Mouse (Mus musculus) gastrocnemius, adult 2 months (tissue): ENCODE measurements around the gene Pla2g6. TPM values are rescaled to one million over a fixed set of nuclear protein-coding genes. Genes with fewer than 3 reads are reported as not detected.

Source experiments
- DNase-seq: peaks from one replicate; pipeline ENCODE4 v3.0.0; 2022
- H3K27ac ChIP-seq: fragments of 200-600 bp; 2 replicates; pipeline ENCODE4 v1.8.1; 2022; ENCODE audit warnings: mild to moderate bottlenecking
- H3K4me3 ChIP-seq: fragments of 200-600 bp; 2 replicates; pipeline ENCODE4 v1.8.1; 2022; ENCODE audit warnings: mild to moderate bottlenecking, moderate library complexity
- CTCF ChIP-seq: fragments of 200-600 bp; IDR thresholded peaks from 2 replicates; pipeline ENCODE4 v1.8.1; 2022; ENCODE audit warnings: antibody characterized with exemption, mild to moderate bottlenecking, moderate library complexity
- intact Hi-C: fragments of 180-260 bp; cut with DNase I; formaldehyde crosslinking; loops from one replicate; pipeline ENCODE4 v1.15.1; 2025
- total RNA-seq, 2 experiments: library from RNA; stranded (reverse); gene quantifications; 2 replicates each; pipeline ENCODE4 v1.2.3; 2021

Pla2g6 gene
- total RNA-seq, 2 experiments from 2014 or later: 19.4 to 20.1 TPM

DNA sequence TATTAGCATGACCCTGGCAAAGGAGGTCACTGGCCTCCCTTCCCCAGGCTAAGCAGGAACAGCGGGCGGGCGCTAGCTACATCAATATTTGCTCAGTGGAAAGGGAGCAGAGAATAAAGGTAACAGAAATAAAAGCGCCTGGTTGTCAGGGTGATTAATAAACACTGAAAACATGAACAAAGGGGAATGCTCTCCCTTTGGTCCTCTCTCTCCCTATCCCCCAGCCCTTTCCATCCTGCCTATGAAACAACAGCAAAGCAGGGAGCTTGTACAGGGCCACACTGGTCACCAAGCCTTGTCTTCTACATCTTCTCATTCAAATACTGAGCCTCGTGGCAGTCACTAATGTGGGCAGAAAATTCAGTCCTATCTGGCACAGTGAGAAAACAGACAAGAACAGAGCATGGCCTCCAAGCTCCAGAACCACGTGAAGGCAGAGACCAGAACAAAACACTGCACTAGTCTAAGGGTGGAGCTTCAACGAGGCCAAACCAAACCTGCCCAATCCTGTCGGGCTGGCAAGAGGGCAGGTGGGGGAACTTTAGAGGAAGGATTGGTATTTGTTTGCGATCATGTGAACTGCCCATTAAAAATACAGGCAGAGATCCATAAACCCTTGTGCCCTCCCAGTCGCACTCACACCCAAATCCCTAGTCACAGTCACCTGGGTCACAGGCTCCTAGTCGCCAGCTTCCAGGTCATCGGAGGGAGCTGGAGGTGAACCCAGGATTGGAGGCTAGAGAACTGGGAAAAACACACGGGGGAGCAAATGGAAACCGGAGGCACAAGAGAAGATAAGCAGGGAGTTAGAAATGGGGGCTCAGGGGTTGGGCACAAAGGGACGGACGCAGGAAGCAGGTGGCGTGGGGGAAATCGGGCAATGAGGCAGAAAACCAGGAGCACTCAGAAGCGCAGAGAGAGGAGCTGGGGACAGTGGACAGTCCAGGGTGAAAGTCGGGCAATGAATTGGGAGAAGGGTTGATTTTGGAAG lies 924 bp downstream of the Pla2g6 start:
- intact Hi-C loops: loop anchor here (5.0 kb wide), 1 partner anchor 85 kb away; no protein-coding TSS in a partner anchor
- H3K27ac ChIP-seq: peak overlapping the region; percentile 92
- DNase-seq: peak; percentile 55
- peak overlapping the region; percentile 87 for H3K4me3 ChIP-seq
- TF ChIP-seq CTCF: no peak

DNA sequence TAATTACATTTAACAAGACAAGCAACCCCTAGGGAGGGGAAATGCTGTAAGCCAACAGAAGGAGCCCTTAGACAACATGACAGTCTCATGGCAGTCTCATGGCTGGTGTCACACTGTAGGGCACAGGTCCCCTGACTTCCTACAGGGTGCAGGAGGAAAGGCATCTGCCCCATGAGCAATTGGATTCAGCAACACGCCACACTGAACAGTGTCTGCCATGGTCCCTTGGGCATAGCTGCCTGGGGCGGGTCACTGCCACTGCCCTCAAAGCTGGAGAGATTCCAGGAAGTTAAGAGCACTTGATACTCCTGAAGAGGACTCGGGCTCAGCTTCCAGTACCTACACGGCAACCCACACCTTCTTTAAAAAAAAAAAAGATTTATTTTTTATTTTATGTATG lies 1.9 kb downstream of the Pla2g6 start:
- intact Hi-C loops: loop anchor here (5.0 kb wide), 1 partner anchor 84 kb away; no protein-coding TSS in a partner anchor
- Histone ChIP-seq H3K4me3 (no peak overlapping the region), H3K27ac (peak overlapping the region; percentile 24; the same call in 1 of the 2 replicates)
- no peak for DNase-seq
- no peak for TF ChIP-seq CTCF

DNA sequence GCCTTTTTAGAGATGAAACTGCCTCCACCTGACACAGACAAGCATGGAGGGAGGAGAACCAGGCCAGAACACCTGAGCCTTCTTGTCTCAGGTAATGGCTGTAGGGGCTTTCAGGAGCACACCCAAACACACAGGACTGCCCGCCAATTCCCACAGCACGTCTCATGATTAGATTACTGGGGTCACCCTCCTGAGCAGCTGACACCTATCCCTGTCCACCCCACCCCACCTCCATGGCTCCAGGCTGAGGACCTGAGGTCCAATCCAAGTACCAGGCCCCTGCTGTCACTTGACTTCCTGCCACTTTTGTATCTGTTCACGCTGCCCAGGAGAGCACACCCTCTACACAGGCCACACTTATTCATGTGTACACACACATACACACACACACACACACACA lies 2.4 kb downstream of the Pla2g6 start:
- intact Hi-C loops: loop anchor here (5.0 kb wide), 1 partner anchor 83 kb away; no protein-coding TSS in a partner anchor
- Histone ChIP-seq H3K4me3 (no peak overlapping the region), H3K27ac (no peak overlapping the region)
- TF ChIP-seq CTCF: no peak
- DNase-seq: no peak

DNA sequence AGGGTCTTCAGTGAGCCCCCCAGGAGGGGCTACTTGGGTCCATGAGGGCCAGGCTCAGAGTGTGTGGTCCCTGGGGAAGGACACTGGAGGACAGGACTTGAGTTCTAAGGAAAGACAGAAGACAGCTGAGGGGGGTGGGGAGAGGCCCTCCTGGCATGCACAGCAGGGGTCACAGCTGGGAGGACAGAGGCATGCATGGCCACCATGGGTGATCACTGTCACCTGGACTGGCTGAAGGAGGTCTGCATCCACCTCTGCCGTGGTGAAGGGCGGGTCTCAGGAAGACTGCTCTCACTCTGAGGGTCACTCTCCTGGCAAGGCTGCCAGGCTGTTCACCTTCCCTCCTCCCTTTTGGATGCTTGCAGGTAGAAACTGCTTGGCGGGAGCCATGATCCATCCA lies 3.8 kb downstream of the Pla2g6 start:
- H3K27ac ChIP-seq: peak overlapping the region; percentile 82
- DNase-seq: no peak
- intact Hi-C loops: loop anchor here (5.0 kb wide), 1 partner anchor 57 kb away; no protein-coding TSS in a partner anchor
- no peak overlapping the region for H3K4me3 ChIP-seq
- TF ChIP-seq CTCF: no peak

DNA sequence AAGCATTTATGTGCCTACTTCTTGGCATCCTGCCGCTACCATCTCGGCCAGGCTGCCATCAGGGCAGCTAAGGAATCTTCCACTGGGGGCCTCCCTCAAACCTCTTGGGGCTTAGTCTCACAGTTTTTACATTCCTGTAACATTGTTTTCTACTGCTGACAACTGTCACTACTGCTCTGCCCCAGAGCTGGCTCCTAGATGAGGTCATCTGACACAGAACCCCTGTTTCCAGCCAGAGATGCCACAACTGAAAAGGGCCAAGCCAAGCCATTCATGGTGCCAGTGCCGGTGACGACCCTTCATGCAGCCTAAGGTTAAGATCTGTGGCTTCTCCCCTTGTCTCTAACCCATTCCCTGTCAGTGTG lies 4.4 kb downstream of the Pla2g6 start:
- Histone ChIP-seq H3K27ac (peak overlapping the region; percentile 82), H3K4me3 (no peak overlapping the region)
- no peak for DNase-seq
- no peak for TF ChIP-seq CTCF
- intact Hi-C loops: loop anchor here (5.0 kb wide), 1 partner anchor 56 kb away; no protein-coding TSS in a partner anchor

DNA sequence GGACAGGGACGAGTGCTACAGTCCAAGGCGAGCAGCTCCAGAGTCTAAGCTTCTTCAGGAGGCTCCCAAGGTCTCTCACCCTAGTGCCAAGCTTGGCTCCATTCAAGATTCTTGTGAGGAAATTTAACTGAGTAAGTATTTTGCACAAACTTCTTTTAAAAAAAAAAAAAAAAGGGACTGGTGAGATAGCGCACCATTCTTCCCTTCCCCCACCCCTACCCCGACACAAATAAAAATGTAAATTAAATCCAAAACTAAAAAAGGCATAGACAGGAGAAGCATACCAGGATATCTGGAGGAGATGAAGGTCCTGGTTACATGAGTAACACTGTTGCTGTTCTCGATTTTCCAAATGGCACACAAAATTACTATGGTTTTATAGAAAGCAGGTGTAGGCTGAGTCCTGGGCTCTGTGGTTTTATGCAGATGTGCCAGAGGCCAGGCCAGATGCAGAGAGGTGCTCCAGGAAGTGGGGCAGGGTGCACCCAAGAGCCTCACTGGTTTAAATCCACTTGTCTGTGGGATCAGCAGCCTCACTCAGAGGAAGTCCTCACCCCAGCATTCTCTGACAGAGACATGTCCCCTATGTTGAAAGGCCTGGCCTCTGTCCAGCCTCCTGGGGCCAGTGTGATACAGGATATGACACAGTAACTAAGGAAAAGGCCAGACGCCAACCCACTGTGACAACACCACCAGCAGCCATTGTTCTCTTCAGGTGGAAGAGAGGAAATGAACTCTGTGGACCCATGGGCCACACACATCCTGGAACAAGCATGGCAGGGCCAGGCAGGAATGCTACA lies 5.0 kb downstream of the Pla2g6 start:
- DNase-seq: peak; percentile 79
- peak overlapping the region; percentile 82 for H3K27ac ChIP-seq
- intact Hi-C loops: loop anchor here (5.0 kb wide), 1 partner anchor 56 kb away; no protein-coding TSS in a partner anchor
- TF ChIP-seq CTCF: no peak
- H3K4me3 ChIP-seq: no peak overlapping the region

DNA sequence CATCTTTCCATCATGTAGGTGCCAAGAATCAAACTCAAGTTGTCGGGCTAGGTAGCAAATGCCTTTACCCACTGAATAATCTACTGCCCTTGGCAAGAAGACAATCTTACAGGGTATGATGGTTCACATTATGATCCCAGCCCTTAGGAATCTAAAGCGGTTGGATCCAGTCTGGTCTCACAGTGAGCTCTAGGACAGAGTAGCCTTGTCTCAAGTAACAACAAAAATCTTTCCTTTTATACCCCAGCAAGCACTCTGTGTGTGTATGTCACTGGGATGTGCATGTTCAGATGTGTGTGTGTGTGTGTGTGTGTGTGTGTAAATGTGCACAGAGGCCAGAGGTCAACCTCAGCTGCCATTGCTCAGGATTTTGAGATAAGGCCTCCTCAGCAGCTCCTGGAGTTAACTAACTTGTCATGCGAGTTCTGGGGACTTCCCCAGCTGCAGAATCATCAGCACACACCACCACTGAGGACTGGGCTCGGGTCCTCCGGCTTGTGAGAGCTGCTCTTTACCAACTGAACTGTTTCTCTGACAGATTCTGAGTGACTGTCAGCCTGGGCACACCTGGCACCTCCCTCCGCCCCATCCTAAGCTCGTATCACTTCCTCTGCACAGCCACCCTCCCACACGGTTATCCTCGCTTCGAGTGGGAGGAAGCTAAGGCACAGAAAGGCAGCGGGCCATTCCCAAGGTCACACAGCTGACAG lies 5.8 kb downstream of the Pla2g6 start:
- no peak for TF ChIP-seq CTCF
- intact Hi-C loops: loop anchor here (5.0 kb wide), 1 partner anchor 55 kb away; no protein-coding TSS in a partner anchor
- DNase-seq: no peak

DNA sequence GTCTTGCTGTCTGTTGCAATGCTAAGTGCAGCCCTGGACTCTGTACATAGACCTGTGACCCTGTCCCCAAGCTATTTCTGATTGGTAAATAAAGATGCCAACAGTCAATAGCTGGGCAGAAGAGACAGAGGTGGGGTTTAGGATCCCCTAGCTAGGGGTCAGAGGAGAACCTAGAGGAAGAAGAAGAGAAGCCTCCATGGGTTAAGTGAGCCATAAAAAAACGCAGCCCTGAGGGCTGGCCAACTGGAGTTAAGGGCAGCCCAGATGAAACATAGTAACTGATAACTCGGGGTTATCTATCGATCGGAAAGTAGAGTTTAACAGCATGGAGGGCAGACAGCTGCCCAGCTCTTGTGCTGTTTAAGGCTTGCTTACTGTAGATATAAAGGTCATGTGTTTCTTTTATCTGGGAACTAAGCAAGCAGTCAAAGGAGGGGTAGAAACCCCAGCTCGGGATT lies 6.4 kb downstream of the Pla2g6 start:
- peak overlapping the region; percentile 48; the same call in 1 of the 2 replicates for H3K27ac ChIP-seq

More for the DNA sequence above, 5.8 kb downstream of the Pla2g6 start:
- Histone ChIP-seq H3K4me3 (no peak overlapping the region), H3K27ac (peak overlapping the region; percentile 82)

DNA sequence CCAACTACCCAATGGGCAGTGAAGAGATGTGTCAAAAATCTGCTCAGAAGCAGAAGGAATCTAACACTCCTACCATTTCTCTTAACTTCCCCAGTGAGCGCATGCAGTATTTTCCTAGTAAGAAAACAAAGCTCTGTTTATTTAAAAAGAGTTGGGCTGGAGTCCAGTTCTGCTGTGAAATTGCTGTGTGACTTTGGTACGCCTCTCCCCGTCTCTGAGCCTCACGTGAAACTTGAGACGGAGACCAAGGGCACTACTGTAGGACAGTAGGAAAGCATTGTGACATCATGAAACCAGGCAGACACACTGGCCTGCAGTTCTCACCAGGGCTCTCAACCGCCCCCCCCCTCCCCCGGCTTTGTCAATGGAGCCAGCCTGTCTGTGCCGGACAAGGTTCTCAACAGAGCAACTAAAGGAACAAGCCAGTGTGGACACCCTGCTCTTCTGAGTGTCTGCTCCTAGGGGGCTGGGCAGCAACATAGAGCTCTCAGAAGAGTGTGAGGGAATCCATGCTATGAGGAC lies 14.3 kb downstream of the Pla2g6 start:
- H3K4me3 ChIP-seq: no peak overlapping the region
- intact Hi-C loops: no loop called here
- no peak for TF ChIP-seq CTCF
- DNase-seq: no peak
- H3K27ac ChIP-seq: no peak overlapping the region

More for the DNA sequence above, 6.4 kb downstream of the Pla2g6 start:
- TF ChIP-seq CTCF: no peak
- DNase-seq: no peak
- no peak overlapping the region for H3K4me3 ChIP-seq
- intact Hi-C loops: loop anchor here (5.0 kb wide), 1 partner anchor 54 kb away; no protein-coding TSS in a partner anchor

DNA sequence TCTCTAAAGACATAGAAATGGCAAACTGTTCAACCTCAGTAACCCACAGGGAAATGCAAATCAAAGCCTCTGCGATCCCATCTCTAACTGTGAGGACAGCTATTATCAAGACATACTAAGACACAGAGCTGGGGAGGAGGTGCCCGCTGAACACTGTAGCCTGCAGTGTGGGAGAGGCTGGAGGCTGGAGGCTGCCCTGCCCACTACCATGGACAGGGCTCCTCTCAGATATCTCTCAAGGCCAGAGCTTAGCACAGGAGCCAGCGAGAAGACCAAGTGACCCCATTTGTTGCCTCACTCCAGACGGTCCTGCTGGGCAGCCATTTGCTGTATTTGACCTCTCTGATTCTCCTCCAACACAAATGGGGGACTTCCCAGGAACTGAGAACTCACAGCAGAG lies 20.3 kb downstream of the Pla2g6 start:
- no peak overlapping the region for H3K27ac ChIP-seq
- DNase-seq: no peak
- no peak for TF ChIP-seq CTCF
- intact Hi-C loops: no loop called here
- H3K4me3 ChIP-seq: no peak overlapping the region

DNA sequence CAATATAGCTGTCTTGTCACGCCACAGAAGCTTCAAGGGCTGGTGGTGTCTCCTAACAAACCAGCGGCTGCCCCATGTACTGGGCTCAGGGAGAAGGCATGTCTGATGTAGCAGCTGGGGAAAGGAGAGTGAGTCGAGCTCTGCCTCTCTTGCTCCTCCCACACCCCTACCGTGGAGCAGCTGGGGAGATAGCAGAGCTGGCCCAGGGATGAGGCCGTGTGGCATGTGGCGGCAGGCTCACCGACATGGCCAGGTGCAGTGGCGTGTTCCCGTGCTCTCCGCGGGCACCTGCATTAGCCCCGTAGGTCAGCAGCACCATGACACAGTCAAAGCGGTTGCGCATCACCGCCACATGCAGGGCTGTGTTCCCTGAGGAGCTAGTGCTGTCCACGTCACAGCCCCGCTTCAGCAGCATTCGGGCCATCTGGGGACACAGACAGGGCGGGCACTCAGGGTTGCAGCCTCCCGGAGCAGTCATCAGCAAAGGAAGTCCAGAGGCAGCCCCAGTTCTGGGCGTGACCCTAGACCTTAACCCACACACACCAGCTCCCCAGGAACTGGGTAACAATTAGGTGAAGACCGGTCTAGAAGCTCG lies 22.1 kb downstream of the Pla2g6 start:
- Histone ChIP-seq H3K27ac (no peak overlapping the region), H3K4me3 (no peak overlapping the region)
- TF ChIP-seq CTCF: no peak
- intact Hi-C loops: no loop called here
- no peak for DNase-seq

DNA sequence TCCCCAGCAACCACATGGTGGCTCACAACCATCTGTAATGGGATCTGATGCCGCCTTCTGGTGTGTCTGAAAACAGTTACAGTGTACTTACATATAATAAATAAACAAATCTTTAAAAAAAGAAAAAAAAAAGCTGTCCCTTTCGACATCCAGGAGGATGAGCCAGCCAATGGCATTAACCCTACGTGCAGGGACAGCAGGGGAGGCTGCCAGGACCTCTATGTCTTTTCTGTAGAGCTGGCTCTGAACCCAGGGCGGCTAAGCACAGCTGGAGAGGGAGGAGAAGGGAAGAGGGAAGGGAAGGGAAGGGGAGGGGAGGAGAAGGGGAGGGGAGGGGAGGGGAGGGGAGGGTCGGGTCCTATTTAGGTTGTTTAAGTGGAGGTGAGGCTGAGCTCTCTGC lies 23.4 kb downstream of the Pla2g6 start:
- no peak overlapping the region for H3K27ac ChIP-seq
- H3K4me3 ChIP-seq: no peak overlapping the region
- intact Hi-C loops: no loop called here
- no peak for DNase-seq
- no peak for TF ChIP-seq CTCF
